Comparison of ENCODE assay signal across 25 mouse cellular contexts in genomic region chr9:21268305-21268704, GRCm38 (mm10). TPM values are rescaled to one million over a fixed set of nuclear protein-coding genes. Genes with fewer than 3 reads are reported as not detected.
"Had no signal": no experiment of that assay in that cellular context is flagged by ENCODE, and none has a peak within 500 bp of the region (broad histone marks: within the 10 kb centered on the region; RNA-seq: fewer than 3 reads in every experiment).

No protein-coding gene starts in this region.

- H3K9me3 ChIP-seq: hindbrain, embryonic 10.5 days; hindbrain, embryonic 12.5 days; intestine, embryonic 15.5 days; limb, embryonic 10.5 days; limb, embryonic 12.5 days had no signal

- H3K9ac ChIP-seq: hindbrain, embryonic 12.5 days; hindbrain, embryonic 14.5 days; intestine, embryonic 15.5 days; limb, embryonic 12.5 days had no signal

- ATAC-seq: hindbrain, embryonic 16.5 days; inflammation-experienced regulatory T-cells, adult 6 months; intestine, embryonic 15.5 days; intestine, postnatal 0 days had no signal

- H3K4me3 ChIP-seq: gastrocnemius, adult 2 months; heart, adult 2 months; hindbrain, embryonic 10.5 days; hindbrain, embryonic 12.5 days; intestine, embryonic 15.5 days; layer of hippocampus, adult 2 months; left cerebral cortex, adult 2 months; limb, embryonic 10.5 days; limb, embryonic 12.5 days had no signal

- DNase-seq: gastrocnemius, adult 2 months; gastrocnemius, postnatal 10 days; gastrocnemius, postnatal 25 days; heart, adult 2 months; heart, postnatal 10 days; heart, postnatal 4 days; kidney, adult 18-20 months; kidney, adult 8-10 months; kidney, postnatal 10 days; kidney, postnatal 25 days; kidney, postnatal 4 days; liver had no signal

- H3K4me2 ChIP-seq: heart, embryonic 11.5 days; hindbrain, embryonic 12.5 days; hindbrain, embryonic 14.5 days; intestine, embryonic 15.5 days; limb, embryonic 12.5 days; liver, embryonic 11.5 days had no signal

- H3K27ac ChIP-seq: gastrocnemius, adult 2 months; heart, adult 2 months; hindbrain, embryonic 10.5 days; hindbrain, embryonic 12.5 days; hindbrain, embryonic 14.5 days; intestine, embryonic 15.5 days; layer of hippocampus, adult 2 months; left cerebral cortex, adult 2 months; limb, embryonic 10.5 days; limb, embryonic 12.5 days had no signal

- H3K27me3 ChIP-seq: hindbrain, embryonic 12.5 days; intestine, embryonic 15.5 days; limb, embryonic 12.5 days had no signal

RNA-seq across cellular contexts. Expression of gene S1pr5, which starts 20.1 kb away (rescaled TPM):
- polyA plus RNA-seq: intestine, embryonic 15.5 days; intestine, postnatal 0 days; liver, embryonic 11.5 days had no signal
